Mouse (Mus musculus) hindbrain, embryonic 11.5 days (tissue): ENCODE data around the gene Tmem38b. TPM values are rescaled to one million over a fixed set of nuclear protein-coding genes. Genes with fewer than 3 reads are reported as not detected.

Experiments
- ATAC-seq: fragments of 200-750 bp; cut with Nextera tagmentation; 2 replicates; pipeline ENCODE4 v1.8.0; 2017; ENCODE audit warnings: mild to moderate bottlenecking, moderate TSS enrichment, moderate library complexity; ENCODE audit not compliant: low FRiP score
- DNase-seq: peaks from one replicate; pipeline ENCODE4 v3.0.0-alpha.2; 2015; ENCODE audit warnings: low spot score
- H3K27ac ChIP-seq: fragments of 300-500 bp; sonication (generic); 2 replicates; pipeline ENCODE4 v1.5.1; 2014; ENCODE audit warnings: mild to moderate bottlenecking, low read depth, low read length
- H3K27me3 ChIP-seq: fragments of 300-500 bp; sonication (generic); 2 replicates; pipeline ENCODE4 v1.6.1; 2014; ENCODE audit warnings: mild to moderate bottlenecking, low read length, moderate library complexity, mixed read lengths; ENCODE audit not compliant: control insufficient read depth, insufficient read depth
- H3K36me3 ChIP-seq: fragments of 300-500 bp; sonication (generic); 2 replicates; pipeline ENCODE4 v1.6.1; 2014; ENCODE audit warnings: mild to moderate bottlenecking, low read length, moderate library complexity, mixed read lengths; ENCODE audit not compliant: control insufficient read depth, insufficient read depth
- H3K4me1 ChIP-seq: fragments of 300-500 bp; sonication (generic); replicated peaks from 2 replicates; pipeline ENCODE4 v1.6.1; 2014; ENCODE audit warnings: low read length, mixed read lengths; ENCODE audit not compliant: control insufficient read depth, insufficient read depth
- H3K4me2 ChIP-seq: fragments of 300-500 bp; sonication (generic); replicated peaks from 2 replicates; pipeline ENCODE4 v1.6.1; 2014; ENCODE audit warnings: mild to moderate bottlenecking, low read depth, low read length
- H3K4me3 ChIP-seq: fragments of 300-500 bp; sonication (generic); 2 replicates; pipeline ENCODE4 v1.5.1; 2014; ENCODE audit warnings: low read depth, low read length
- H3K9ac ChIP-seq: fragments of 300-500 bp; sonication (generic); 2 replicates; pipeline ENCODE4 v1.6.1; 2014; ENCODE audit warnings: low read depth, low read length
- H3K9me3 ChIP-seq: fragments of 300-500 bp; sonication (generic); 2 replicates; pipeline ENCODE4 v1.6.1; 2016; ENCODE audit warnings: low read length; ENCODE audit not compliant: control insufficient read depth
- WGBS: fragments of 180-500 bp; shearing (Covaris S2); extraction: QIAGEN DNeasy Blood & Tissue Kit; methylation state at CpG from one replicate; pipeline ENCODE4 v1.1.7; 2014; 5-methylcytosine and 5-hydroxymethylcytosine counted together
- polyA plus RNA-seq: library from polyadenylated mRNA; unstranded; fragments of >200 nt; fragmentation: Nextera tagmentation; extraction: Ambion mirVana; gene quantifications from 2 replicates; pipeline ENCODE4 v1.2.1, GENCODE M21; 2014

Gene Tmem38b
- polyA plus RNA-seq, 1 experiment from 2014 or later, result 5.8 TPM

DNA sequence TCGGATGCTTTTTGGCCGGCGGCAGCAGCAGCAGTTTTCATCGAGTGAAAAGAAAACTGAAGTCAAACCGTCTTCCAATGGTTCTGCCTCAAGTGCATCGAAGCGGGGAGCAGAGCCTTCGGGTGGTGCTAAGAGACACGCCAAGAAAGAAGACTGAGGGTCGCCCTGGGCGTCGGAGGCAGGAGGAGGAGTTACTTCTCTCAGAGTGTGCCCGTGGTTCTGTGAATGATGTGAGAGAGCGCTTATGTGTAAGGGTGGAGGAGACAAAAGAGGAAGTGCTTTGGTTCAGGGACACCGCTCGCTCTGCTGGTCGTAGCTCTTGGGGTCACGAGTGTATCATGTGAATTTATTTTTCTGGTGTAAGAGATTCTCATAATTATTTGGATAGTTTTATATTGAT lies 34.1 kb downstream of the Tmem38b start:
- Histone ChIP-seq H3K9ac (no peak overlapping the region), H3K27ac (no peak overlapping the region), H3K4me3 (no peak overlapping the region)

DNA sequence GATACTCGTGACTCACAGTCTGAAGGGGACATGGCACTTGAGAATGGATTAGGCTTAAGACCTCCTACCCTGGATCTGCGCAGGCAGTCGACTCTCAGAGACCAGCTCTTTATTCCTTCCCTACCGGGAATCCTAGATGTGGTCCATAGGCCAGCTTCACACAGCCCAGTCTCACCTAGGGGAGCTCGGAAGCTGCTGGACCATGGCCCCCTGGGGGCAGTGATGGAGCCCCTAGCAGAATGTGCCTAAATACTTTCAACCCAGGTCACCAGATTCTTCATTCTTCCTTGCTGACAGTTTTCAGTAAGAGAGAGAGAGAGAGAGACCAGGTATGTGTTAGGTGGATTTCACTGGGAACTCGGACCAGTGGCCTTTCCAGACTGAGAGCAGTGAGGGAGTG lies 36.3 kb downstream of the Tmem38b start:
- Histone ChIP-seq H3K27me3 (no peaks in the 10 kb centered on the region), H3K4me2 (no peak overlapping the region), H3K27ac (no peak overlapping the region), H3K4me1 (no peaks in the 10 kb centered on the region), H3K4me3 (no peak overlapping the region), H3K36me3 (no peaks in the 10 kb centered on the region), H3K9ac (no peak overlapping the region), H3K9me3 (no peaks in the 10 kb centered on the region)
- ATAC-seq, result no peak
- 80% methylated on average over 6 of the region's 6 CpGs for WGBS
- no peak for DNase-seq

More for the DNA sequence above, 34.1 kb downstream of the Tmem38b start:
- H3K4me2 ChIP-seq, result no peak overlapping the region; the same call in 1 of the 2 replicates
- DNase-seq, result peak; percentile 23
- H3K9me3 ChIP-seq, result no peaks in the 10 kb centered on the region
- no peaks in the 10 kb centered on the region for H3K36me3 ChIP-seq
- H3K27me3 ChIP-seq, result no peaks in the 10 kb centered on the region
- 36% methylated on average over 18 of the region's 18 CpGs for WGBS
- no peaks in the 10 kb centered on the region for H3K4me1 ChIP-seq
- ATAC-seq, result no peak

DNA sequence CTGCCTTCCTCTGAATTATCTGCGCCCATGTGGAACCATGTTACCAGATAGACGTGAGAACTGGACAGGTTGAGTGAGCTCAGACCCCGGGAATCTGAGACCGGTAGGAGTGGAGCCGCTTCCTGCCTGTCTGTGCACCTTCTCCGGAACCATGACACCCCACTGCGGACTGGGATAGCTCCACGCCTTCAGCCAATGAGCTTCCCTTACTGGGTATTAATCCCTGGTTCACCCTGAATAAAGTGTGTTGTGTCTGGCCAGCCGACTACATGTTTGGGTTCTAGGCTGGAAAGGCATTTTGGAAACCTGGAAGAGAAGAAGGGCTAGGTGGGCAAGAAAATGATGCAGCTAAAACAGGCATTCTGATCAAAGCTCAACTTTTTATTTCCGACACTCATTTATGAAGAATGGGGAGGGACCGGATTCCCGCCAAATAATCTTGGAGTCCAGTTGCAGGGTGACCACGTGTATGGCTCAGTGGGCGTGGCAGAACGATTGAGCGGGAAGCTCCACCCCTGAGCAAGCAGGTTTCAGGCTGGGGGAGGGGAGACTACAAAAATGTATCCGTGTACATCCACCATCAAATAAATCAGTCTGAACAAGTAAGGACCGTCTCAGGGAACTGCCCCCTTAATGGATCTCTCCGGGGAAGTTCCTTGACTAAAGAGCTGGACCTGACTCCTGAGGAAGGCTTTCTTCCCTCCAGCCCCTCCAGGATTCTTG lies 38.4 kb downstream of the Tmem38b start:
- WGBS, result 87% methylated on average over 19 of the region's 19 CpGs

DNA sequence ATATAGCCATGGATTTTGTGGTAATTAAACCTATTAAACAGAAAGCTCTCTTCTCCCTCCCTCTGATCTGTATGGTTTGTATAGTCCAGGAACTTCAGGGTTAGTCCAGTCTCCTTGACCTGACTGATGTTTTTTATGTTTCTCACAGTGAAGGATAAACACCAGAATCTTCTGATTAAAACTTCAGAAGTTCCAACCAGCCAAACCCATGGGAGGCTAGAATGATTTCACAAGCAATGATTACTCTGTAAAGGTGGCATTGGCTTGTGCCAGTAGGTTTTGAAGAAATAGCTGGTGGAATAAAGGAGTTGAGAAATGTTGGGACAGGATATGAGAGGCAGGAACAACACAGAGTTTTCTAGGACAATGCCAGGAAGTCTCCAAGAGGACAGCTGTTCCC lies 40.6 kb downstream of the Tmem38b start:
- Histone ChIP-seq H3K4me1 (no peaks in the 10 kb centered on the region), H3K27me3 (no peaks in the 10 kb centered on the region), H3K4me2 (no peak overlapping the region), H3K4me3 (no peak overlapping the region), H3K9ac (no peak overlapping the region), H3K36me3 (no peaks in the 10 kb centered on the region), H3K9me3 (no peaks in the 10 kb centered on the region), H3K27ac (no peak overlapping the region)
- no peak for ATAC-seq
- DNase-seq, result no peak

More for the DNA sequence above, 38.4 kb downstream of the Tmem38b start:
- Histone ChIP-seq H3K27me3 (no peaks in the 10 kb centered on the region), H3K9ac (no peak overlapping the region), H3K27ac (no peak overlapping the region), H3K4me2 (no peak overlapping the region), H3K36me3 (no peaks in the 10 kb centered on the region), H3K4me1 (no peaks in the 10 kb centered on the region), H3K4me3 (no peak overlapping the region), H3K9me3 (no peaks in the 10 kb centered on the region)
- ATAC-seq (no peak), DNase-seq (no peak)

DNA sequence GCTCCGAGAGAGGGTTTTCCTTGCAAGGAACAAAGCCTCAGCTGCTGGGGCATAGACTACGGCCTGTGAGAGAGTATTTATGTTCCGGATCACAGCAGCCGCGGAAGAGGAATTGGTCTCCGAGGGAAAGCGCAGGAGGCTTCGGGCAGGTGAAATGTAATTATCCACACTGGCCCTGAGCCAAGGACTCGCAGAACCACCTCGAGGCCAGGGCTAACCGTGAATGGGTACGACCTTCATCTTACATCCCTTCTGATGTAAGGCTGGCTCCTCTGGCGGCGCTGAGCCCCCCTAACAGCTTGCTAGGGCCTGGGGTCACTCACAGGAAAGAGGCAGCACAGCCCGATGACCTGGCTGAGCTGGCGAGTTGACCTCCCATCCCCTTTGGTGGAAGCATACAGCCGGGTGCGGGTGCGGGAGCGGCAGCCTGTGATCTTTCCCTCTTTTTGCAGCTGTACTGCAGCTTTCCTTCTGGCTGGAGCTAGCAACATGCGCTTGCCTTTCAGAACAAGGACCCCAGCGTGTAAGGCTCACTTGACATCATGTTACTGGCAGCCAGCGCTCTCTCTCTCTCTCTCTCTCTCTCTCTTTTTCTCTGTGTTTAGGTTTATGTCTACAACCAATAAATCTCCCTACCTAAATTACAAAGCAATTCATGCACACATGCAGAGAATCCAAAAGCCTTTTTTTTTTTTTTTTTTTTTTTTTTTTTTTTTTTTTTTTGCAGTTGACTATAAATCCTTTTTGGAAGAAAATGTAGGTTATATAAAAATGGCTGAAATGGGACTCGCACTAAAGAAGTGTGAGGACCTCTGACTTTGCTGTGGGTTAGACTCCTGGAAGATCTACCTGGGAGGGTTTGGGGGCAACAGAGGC lies 52.9 kb downstream of the Tmem38b start:
- 0 out of 2 replicates have a peak overlapping the region, but pooled peaks have one; percentile 6 for H3K4me3 ChIP-seq
- no peak overlapping the region for H3K9ac ChIP-seq
- WGBS, result 45% methylated on average over 24 of the region's 24 CpGs
- no peaks in the 10 kb centered on the region for H3K27me3 ChIP-seq
- DNase-seq, result peak; percentile 20
- H3K9me3 ChIP-seq, result no peaks in the 10 kb centered on the region
- H3K4me2 ChIP-seq, result no peak overlapping the region; the same call in 1 of the 2 replicates
- ATAC-seq, result no peak
- H3K27ac ChIP-seq, result 0 out of 2 replicates have a peak overlapping the region, but pooled peaks have one; percentile 17
- no peaks in the 10 kb centered on the region for H3K4me1 ChIP-seq
- H3K36me3 ChIP-seq, result no peaks in the 10 kb centered on the region

DNA sequence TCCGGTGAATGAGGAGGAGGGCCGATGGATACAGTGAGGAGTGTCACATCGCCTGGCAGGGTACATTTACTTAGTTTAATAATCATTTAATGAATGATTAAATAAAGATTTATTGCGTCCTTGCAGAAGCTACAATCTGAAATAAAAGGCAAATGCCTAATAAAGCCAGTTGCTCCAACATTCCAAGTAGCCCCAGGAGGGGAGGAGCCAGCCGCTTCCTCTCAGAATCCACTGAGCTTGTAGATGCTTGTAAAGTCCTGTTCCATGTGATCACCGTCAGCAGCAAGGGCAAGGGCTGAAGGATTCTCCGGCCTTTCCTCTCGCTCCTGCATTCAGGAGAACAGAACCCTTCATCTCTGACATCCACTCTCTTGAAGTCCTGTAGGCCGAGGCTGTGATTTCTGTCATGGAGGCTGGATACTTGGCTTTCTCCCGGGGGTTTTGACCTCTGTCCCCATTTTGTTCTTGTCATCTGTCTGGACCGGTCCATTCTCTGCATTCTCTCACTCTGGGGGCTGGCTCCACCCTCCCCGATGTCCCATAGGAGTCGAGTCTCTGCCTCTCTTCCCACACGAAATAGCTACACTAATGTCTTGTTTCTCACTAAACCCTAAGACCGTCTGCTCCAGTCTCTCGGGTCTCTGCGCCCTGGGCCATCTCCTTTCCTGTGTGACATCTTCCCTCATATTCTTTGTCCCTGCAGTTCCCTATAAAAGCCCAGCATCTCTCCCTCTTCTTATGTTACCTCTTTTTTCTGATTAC lies 57.3 kb downstream of the Tmem38b start:
- H3K9me3 ChIP-seq, result no peaks in the 10 kb centered on the region
- DNase-seq, result no peak
- 72% methylated on average over 17 of the region's 17 CpGs for WGBS

DNA sequence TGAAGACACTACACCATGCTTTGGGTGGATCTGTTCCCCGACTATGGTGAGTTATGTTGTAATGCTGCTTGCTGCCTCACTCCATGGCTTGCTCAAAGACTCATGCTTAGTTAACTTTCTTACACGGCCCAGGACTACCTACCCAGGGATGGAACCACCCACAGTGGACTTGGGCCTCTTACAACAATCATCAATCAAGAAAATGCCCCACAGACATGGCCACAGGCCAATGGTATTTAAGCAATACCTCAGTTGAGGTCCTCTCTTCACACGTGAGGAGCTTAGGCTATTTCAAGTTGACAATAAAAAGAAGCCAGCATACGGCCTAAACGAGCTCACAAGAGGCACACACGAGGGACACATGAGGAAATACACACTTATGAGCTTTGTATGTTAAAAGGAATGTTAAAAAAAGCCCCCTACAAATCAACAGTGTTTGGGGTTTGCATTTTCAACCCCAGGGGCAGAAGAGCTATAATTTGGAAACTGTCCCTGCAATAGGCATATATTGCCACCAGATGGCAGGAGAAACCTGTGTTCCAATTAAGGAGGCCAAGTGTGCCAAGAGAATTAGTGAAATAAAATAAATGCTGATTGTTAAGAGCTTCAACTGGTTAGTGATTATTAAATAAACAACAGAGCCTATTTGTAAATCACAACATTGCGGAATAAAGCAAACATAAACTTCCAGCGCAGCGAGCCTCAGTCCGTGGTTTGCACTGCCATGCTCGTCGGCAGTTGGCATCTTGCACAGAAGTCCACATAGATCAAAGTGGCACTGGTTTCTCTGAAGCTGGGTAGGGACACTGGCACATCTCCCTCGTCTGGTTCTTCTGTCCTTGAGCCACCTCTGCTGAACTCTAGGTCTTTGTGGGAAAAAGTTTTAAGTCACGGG lies 58.8 kb downstream of the Tmem38b start:
- no peak for ATAC-seq
- H3K9me3 ChIP-seq, result no peaks in the 10 kb centered on the region
- H3K36me3 ChIP-seq, result no peaks in the 10 kb centered on the region
- no peaks in the 10 kb centered on the region for H3K4me1 ChIP-seq
- no peak overlapping the region for H3K27ac ChIP-seq
- no peak overlapping the region for H3K4me3 ChIP-seq
- no peak overlapping the region for H3K4me2 ChIP-seq
- no peak overlapping the region for H3K9ac ChIP-seq
- DNase-seq, result peak; percentile 71
- no peaks in the 10 kb centered on the region for H3K27me3 ChIP-seq
- 72% methylated on average over 14 of the region's 14 CpGs for WGBS

More for the DNA sequence above, 57.3 kb downstream of the Tmem38b start:
- Histone ChIP-seq H3K9ac (0 out of 2 replicates have a peak overlapping the region, but pooled peaks have one; percentile 11), H3K27ac (no peak overlapping the region), H3K36me3 (no peaks in the 10 kb centered on the region), H3K27me3 (no peaks in the 10 kb centered on the region), H3K4me3 (no peak overlapping the region), H3K4me2 (no peak overlapping the region), H3K4me1 (no peaks in the 10 kb centered on the region)
- ATAC-seq, result no peak
